Mouse (Mus musculus) limb, embryonic 12.5 days (tissue): Measurements from ENCODE around the gene Sin3a. TPM values are rescaled to one million over a fixed set of nuclear protein-coding genes. Genes with fewer than 3 reads are reported as not detected.

Experiments
- ATAC-seq: fragments of 200-750 bp; cut with Nextera tagmentation; 2 replicates; pipeline ENCODE4 v1.8.0; 2017; ENCODE audit warnings: low read depth, moderate TSS enrichment; ENCODE audit not compliant: insufficient number of reproducible peaks, insufficient read depth, low FRiP score, low TSS enrichment
- H3K27ac ChIP-seq: fragments of 300-500 bp; sonication (generic); 2 replicates; pipeline ENCODE4 v1.5.1; 2016; ENCODE audit warnings: mild to moderate bottlenecking, moderate library complexity
- H3K27me3 ChIP-seq: fragments of 300-500 bp; sonication (generic); 2 replicates; pipeline ENCODE4 v1.6.1; 2016; ENCODE audit warnings: mild to moderate bottlenecking, moderate library complexity
- H3K36me3 ChIP-seq: fragments of 300-500 bp; sonication (generic); 2 replicates; pipeline ENCODE4 v1.6.1; 2016; ENCODE audit warnings: mild to moderate bottlenecking, moderate library complexity
- H3K4me1 ChIP-seq: fragments of 300-500 bp; sonication (generic); replicated peaks from 2 replicates; pipeline ENCODE4 v1.6.1; 2016
- H3K4me2 ChIP-seq: fragments of 300-500 bp; sonication (generic); 2 replicates; pipeline ENCODE4 v1.6.1; 2016; ENCODE audit warnings: mild to moderate bottlenecking, moderate library complexity
- H3K4me3 ChIP-seq: fragments of 300-500 bp; sonication (generic); replicated peaks from 2 replicates; pipeline ENCODE4 v1.5.1; 2016; ENCODE audit warnings: mild to moderate bottlenecking
- H3K9ac ChIP-seq: fragments of 300-500 bp; sonication (generic); replicated peaks from 2 replicates; pipeline ENCODE4 v1.6.1; 2016; ENCODE audit warnings: mild to moderate bottlenecking, moderate library complexity
- H3K9me3 ChIP-seq: fragments of 300-500 bp; sonication (generic); 2 replicates; pipeline ENCODE4 v1.6.1; 2016; ENCODE audit warnings: mild to moderate bottlenecking, moderate library complexity
- WGBS: fragments of 180-500 bp; shearing (Covaris S2); methylation state at CpG from one replicate; pipeline ENCODE4 v1.1.7; 2016; 5-methylcytosine and 5-hydroxymethylcytosine counted together
- polyA plus RNA-seq: library from polyadenylated mRNA; unstranded; fragments of >200 nt; fragmentation: Nextera tagmentation; extraction: Ambion mirVana; gene quantifications from 2 replicates; pipeline ENCODE4 v1.2.1, GENCODE M21; 2016

Sin3a gene
- polyA plus RNA-seq, 1 experiment from 2014 or later: 42.1 TPM

- Histone ChIP-seq H3K4me2 (no peak overlapping the region), H3K4me3 (no peak overlapping the region), H3K27me3 (no peaks in the 10 kb centered on the region), H3K27ac (no peak overlapping the region), H3K4me1 (peaks cover 18% of the 10 kb centered on the region), H3K9ac (no peak overlapping the region), H3K36me3 (peaks cover 12% of the 10 kb centered on the region; the same call in 1 of the 2 replicates), H3K9me3 (no peaks in the 10 kb centered on the region)
- ATAC-seq: no peak
- WGBS: 87% methylated on average over 5 of the region's 5 CpGs
These were observed 78.4 kb downstream of the Sin3a start for GRCm38 (mm10) chr9:57150192-57150591.

DNA sequence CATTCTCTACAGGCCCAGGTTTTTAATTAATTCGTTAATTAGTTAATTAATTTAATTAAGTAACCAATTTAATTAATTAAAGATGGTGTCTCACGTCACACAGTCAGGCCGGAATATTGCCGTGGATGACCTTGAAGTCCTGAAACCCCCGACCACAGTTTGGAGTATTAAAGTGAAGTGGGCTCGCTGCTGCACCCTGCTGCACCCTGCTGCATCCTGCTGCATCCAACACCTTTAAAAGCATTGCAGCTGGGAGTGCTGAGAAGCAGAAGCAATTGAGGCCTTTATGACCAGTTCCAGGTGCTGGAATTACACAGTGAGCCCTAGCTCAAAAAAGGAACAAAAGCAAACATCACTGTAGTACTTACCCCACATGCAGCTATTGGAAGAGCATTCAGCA, 80.5 kb downstream of the Sin3a start:
- H3K27ac ChIP-seq: no peak overlapping the region
- peaks cover 21% of the 10 kb centered on the region; the same call in 1 of the 2 replicates for H3K36me3 ChIP-seq
- no peak overlapping the region for H3K4me3 ChIP-seq
- no peaks in the 10 kb centered on the region for H3K9me3 ChIP-seq
- H3K4me2 ChIP-seq: no peak overlapping the region
- no peaks in the 10 kb centered on the region for H3K27me3 ChIP-seq
- H3K9ac ChIP-seq: no peak overlapping the region
- peaks cover 14% of the 10 kb centered on the region for H3K4me1 ChIP-seq
- ATAC-seq: no peak
- WGBS: 40% methylated on average over 6 of the region's 6 CpGs

- WGBS: 91% methylated on average over 7 of the region's 7 CpGs
- no peak overlapping the region for H3K4me2 ChIP-seq
- H3K4me1 ChIP-seq: peaks cover 11% of the 10 kb centered on the region
- no peak for ATAC-seq
- peaks cover 21% of the 10 kb centered on the region; the same call in 1 of the 2 replicates for H3K36me3 ChIP-seq
- H3K4me3 ChIP-seq: no peak overlapping the region
- no peaks in the 10 kb centered on the region for H3K9me3 ChIP-seq
- H3K27me3 ChIP-seq: no peaks in the 10 kb centered on the region
- no peak overlapping the region for H3K27ac ChIP-seq
- no peak overlapping the region for H3K9ac ChIP-seq
These were observed 84.5 kb downstream of the Sin3a start for GRCm38 (mm10) chr9:57156383-57156782.

GRCm38 (mm10) chr9:57156823-57157222, 85.0 kb downstream of the Sin3a start:
- WGBS: 85% methylated on average over 8 of the region's 8 CpGs

GRCm38 (mm10) chr9:57157499-57157898, 85.7 kb downstream of the Sin3a start:
- H3K36me3 ChIP-seq: peaks cover 21% of the 10 kb centered on the region; the same call in 1 of the 2 replicates
- no peaks in the 10 kb centered on the region for H3K27me3 ChIP-seq
- H3K4me2 ChIP-seq: peak overlapping the region; percentile 84
- H3K27ac ChIP-seq: no peak overlapping the region
- 36% methylated on average over 13 of the region's 13 CpGs for WGBS
- H3K4me1 ChIP-seq: peaks cover 11% of the 10 kb centered on the region
- ATAC-seq: no peak
- peak overlapping the region; percentile 67 for H3K9ac ChIP-seq
- H3K9me3 ChIP-seq: no peaks in the 10 kb centered on the region
- peak overlapping the region; percentile 66 for H3K4me3 ChIP-seq

More at GRCm38 (mm10) chr9:57156823-57157222, 85.0 kb downstream of the Sin3a start:
- Histone ChIP-seq H3K9ac (no peak overlapping the region), H3K27me3 (no peaks in the 10 kb centered on the region), H3K27ac (no peak overlapping the region), H3K4me1 (peaks cover 11% of the 10 kb centered on the region), H3K36me3 (peaks cover 21% of the 10 kb centered on the region; the same call in 1 of the 2 replicates), H3K4me2 (peak overlapping the region; percentile 84; the same call in 1 of the 2 replicates), H3K4me3 (peak overlapping the region; percentile 66; the same call in 1 of the 2 replicates), H3K9me3 (no peaks in the 10 kb centered on the region)
- no peak for ATAC-seq

- no peaks in the 10 kb centered on the region for H3K9me3 ChIP-seq
These were observed 86.2 kb downstream of the Sin3a start, which contains the start of gene Commd4 for GRCm38 (mm10) chr9:57158013-57158470. Gene Commd4 (minus strand): TSS chr9:57158331.

GRCm38 (mm10) chr9:57158506-57158905, 86.7 kb downstream of the Sin3a start:
- peak overlapping the region; percentile 84 for H3K4me2 ChIP-seq
- 0 out of 2 replicates have a peak overlapping the region, but pooled peaks have one; percentile 67 for H3K9ac ChIP-seq
- WGBS: 45% methylated on average over 11 of the region's 11 CpGs
- H3K27me3 ChIP-seq: no peaks in the 10 kb centered on the region
- peaks cover 21% of the 10 kb centered on the region; the same call in 1 of the 2 replicates for H3K36me3 ChIP-seq
- ATAC-seq: no peak
- no peaks in the 10 kb centered on the region for H3K9me3 ChIP-seq
- peak overlapping the region; percentile 66 for H3K4me3 ChIP-seq
- H3K27ac ChIP-seq: no peak overlapping the region
- peaks cover 11% of the 10 kb centered on the region for H3K4me1 ChIP-seq

More at GRCm38 (mm10) chr9:57158013-57158470, 86.2 kb downstream of the Sin3a start, which contains the start of gene Commd4:
- Histone ChIP-seq H3K36me3 (peaks cover 21% of the 10 kb centered on the region; the same call in 1 of the 2 replicates), H3K4me2 (peak within 1 kb of the TSS; percentile 84), H3K27ac (no peak within 1 kb of the TSS), H3K4me1 (peaks cover 11% of the 10 kb centered on the region), H3K9ac (peak within 1 kb of the TSS; percentile 67), H3K4me3 (peak within 1 kb of the TSS; percentile 66), H3K27me3 (no peaks in the 10 kb centered on the region)
- peak; percentile 80 for ATAC-seq
- 0% methylated on average over 24 of the region's 24 CpGs for WGBS

GRCm38 (mm10) chr9:57162496-57162895, 90.7 kb downstream of the Sin3a start:
- no peak for ATAC-seq
- WGBS: 23% methylated on average over 3 of the region's 3 CpGs

DNA sequence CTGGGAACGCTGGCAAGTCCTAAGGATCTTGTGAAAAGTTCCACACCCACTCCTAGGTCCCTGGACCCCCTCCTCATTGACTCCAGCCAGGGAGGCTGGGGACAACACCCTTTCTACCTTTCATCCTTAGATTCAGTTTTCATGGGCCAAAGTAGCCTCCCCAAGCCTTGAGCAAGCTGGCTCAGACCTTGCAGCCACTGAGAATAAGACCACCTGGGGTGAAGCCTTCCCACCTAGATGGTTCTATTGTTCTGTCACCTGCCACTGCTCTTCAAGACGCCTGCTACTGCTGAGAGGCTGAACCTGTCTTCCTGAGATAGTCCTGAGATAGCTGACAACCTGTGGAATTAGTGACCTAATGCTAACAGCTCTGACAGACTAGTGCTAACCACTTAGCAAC, 91.3 kb downstream of the Sin3a start:
- no peaks in the 10 kb centered on the region for H3K9me3 ChIP-seq
- no peak overlapping the region for H3K9ac ChIP-seq
- 30% methylated on average over 2 of the region's 2 CpGs for WGBS
- H3K36me3 ChIP-seq: no peaks in the 10 kb centered on the region
- H3K4me1 ChIP-seq: no peaks in the 10 kb centered on the region
- no peak for ATAC-seq
- H3K4me2 ChIP-seq: no peak overlapping the region
- H3K4me3 ChIP-seq: no peak overlapping the region
- H3K27me3 ChIP-seq: no peaks in the 10 kb centered on the region
- H3K27ac ChIP-seq: no peak overlapping the region

More at GRCm38 (mm10) chr9:57162496-57162895, 90.7 kb downstream of the Sin3a start:
- peaks cover 2% of the 10 kb centered on the region for H3K4me1 ChIP-seq
- H3K4me3 ChIP-seq: no peak overlapping the region
- no peaks in the 10 kb centered on the region for H3K9me3 ChIP-seq
- no peak overlapping the region for H3K9ac ChIP-seq
- H3K27me3 ChIP-seq: no peaks in the 10 kb centered on the region
- no peaks in the 10 kb centered on the region for H3K36me3 ChIP-seq
- no peak overlapping the region for H3K27ac ChIP-seq
- H3K4me2 ChIP-seq: no peak overlapping the region

- no peak overlapping the region for H3K4me3 ChIP-seq
- 88% methylated on average over 2 of the region's 2 CpGs for WGBS
- ATAC-seq: no peak
These were observed 94.3 kb downstream of the Sin3a start for GRCm38 (mm10) chr9:57166173-57166572.

GRCm38 (mm10) chr9:57168411-57168810, 96.6 kb downstream of the Sin3a start:
- Histone ChIP-seq H3K36me3 (no peaks in the 10 kb centered on the region), H3K9me3 (no peaks in the 10 kb centered on the region), H3K4me1 (no peaks in the 10 kb centered on the region), H3K9ac (no peak overlapping the region), H3K27ac (no peak overlapping the region), H3K4me2 (no peak overlapping the region), H3K4me3 (no peak overlapping the region), H3K27me3 (no peaks in the 10 kb centered on the region)
- no peak for ATAC-seq
- WGBS: 84% methylated on average over 5 of the region's 5 CpGs

More at GRCm38 (mm10) chr9:57166173-57166572, 94.3 kb downstream of the Sin3a start:
- Histone ChIP-seq H3K4me1 (no peaks in the 10 kb centered on the region), H3K27ac (no peak overlapping the region), H3K9ac (no peak overlapping the region), H3K9me3 (no peaks in the 10 kb centered on the region), H3K36me3 (no peaks in the 10 kb centered on the region), H3K4me2 (no peak overlapping the region), H3K27me3 (no peaks in the 10 kb centered on the region)
